Mouse (Mus musculus): ENCODE results near the gene Mamdc4. TPM values are rescaled to one million over a fixed set of nuclear protein-coding genes. Genes with fewer than 3 reads are reported as not detected.
"Not testable (repeated sequence)": the region's sequence is repeated elsewhere in the genome, so short reads cannot be mapped to it uniquely, and the experiment has no call there.

Gene Mamdc4
- polyA plus RNA-seq, 1 experiment from 2014 or later, result 1.8 TPM

DNA sequence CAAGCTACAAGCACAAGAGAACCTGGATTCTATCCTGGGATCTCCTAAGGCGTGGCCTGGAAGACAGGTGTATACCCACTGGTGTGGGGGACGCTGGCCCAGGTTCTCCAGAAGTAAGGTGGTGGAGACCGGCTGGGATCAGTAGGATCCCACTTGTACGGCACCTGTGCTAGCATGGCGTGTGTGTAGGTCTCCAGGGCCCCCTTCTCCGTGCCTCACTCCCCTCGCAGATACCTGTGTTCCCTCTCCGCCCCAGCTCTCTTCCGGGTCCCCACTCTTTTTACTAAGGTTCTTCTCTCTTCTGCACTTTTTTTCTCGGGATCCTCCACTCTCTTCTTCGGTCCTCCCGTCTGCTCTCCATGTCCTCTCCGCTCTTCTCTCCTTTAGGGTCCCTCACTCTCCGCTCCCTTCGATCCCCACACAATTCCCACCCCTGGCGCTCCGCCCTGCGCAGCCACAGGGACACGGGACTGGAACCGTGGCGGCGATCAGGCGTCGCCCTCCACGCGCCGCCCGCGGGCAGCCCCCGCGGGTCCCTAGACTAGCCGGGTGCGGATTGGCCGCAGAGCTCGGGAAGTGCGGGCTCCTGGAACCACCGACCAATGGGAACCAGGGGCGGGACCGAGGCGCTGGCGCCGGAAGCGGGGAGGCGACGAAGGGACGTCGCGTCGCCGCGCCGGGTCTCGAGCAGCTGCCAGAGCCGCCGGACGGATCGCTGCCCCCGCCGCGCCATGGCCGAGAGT, 17.3 kb downstream of the Mamdc4 start, which contains the start of gene Edf1:
Gene Edf1, plus strand, starts transcription at position 627 of the 743 bp plus-strand sequence.
- H3K4me3 ChIP-seq (ENCODE audit: low read length), result peak within 1 kb of the TSS; percentile 96
- peaks cover 22% of the 10 kb centered on the region for H3K4me1 ChIP-seq (ENCODE audit: control insufficient read depth, insufficient read depth, low read depth, low read length)
- WGBS, result under 1% methylated on average over 38 of the region's 61 CpGs
- H3K27ac ChIP-seq (ENCODE audit: low read depth, low read length), result peak within 1 kb of the TSS; percentile 88
- no peaks in the 10 kb centered on the region for H3K27me3 ChIP-seq (replicated peaks; ENCODE audit: control insufficient read depth, insufficient read depth, low read length)
- H3K9me3 ChIP-seq (ENCODE audit: control insufficient read depth, low read length), result no peaks in the 10 kb centered on the region
- peak within 1 kb of the TSS; percentile 97 for H3K4me2 ChIP-seq (ENCODE audit: low read length)
- H3K36me3 ChIP-seq (ENCODE audit: control insufficient read depth, insufficient read depth, low read length), result peaks cover 18% of the 10 kb centered on the region
- peak; percentile 99 for ATAC-seq
- H3K9ac ChIP-seq (ENCODE audit: low read depth, low read length), result peak within 1 kb of the TSS; percentile 98

- H3K4me3 ChIP-seq (ENCODE audit: low read length), result no peak overlapping the region
- ATAC-seq, result no peak
- H3K27ac ChIP-seq (ENCODE audit: low read depth, low read length), result no peak overlapping the region
- 55% methylated on average over 1 of the region's 1 CpGs for WGBS
- no peak overlapping the region for H3K4me2 ChIP-seq (ENCODE audit: low read length)
- H3K27me3 ChIP-seq (replicated peaks; ENCODE audit: control insufficient read depth, insufficient read depth, low read length), result no peaks in the 10 kb centered on the region
- peaks cover 11% of the 10 kb centered on the region for H3K36me3 ChIP-seq (ENCODE audit: control insufficient read depth, insufficient read depth, low read length)
- peaks cover 22% of the 10 kb centered on the region for H3K4me1 ChIP-seq (ENCODE audit: control insufficient read depth, insufficient read depth, low read depth, low read length)
- no peak overlapping the region for H3K9ac ChIP-seq (ENCODE audit: low read depth, low read length)
- H3K9me3 ChIP-seq (ENCODE audit: control insufficient read depth, low read length), result no peaks in the 10 kb centered on the region
These were observed 18.3 kb downstream of the Mamdc4 start for GRCm38 (mm10) chr2:25556296-25556695.

DNA sequence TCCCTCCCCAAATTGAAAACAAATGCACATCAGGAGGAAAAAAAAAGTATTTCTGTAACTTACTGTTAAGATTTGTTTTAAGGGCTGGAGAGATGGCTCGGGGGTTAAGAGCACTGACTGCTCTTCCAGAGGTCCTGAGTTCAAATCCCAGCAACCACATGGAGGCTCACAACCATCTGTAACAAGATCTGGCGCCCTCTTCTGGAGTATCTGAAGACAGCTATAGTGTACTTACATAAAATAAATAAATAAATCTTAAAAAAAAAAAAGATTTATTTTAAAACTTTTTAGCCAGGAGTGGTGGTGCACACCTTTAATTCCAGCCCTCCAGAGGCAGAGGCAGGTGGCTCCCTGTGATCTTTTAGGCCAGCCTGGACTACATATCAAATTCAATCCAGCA, 19.2 kb downstream of the Mamdc4 start:
- WGBS, result 56% methylated on average over 2 of the region's 2 CpGs
- not testable (repeated sequence) for H3K4me3 ChIP-seq (ENCODE audit: low read length); H3K27me3 ChIP-seq (replicated peaks; ENCODE audit: control insufficient read depth, insufficient read depth, low read length); H3K36me3 ChIP-seq (ENCODE audit: control insufficient read depth, insufficient read depth, low read length); H3K9ac ChIP-seq (ENCODE audit: low read depth, low read length); ATAC-seq; H3K4me2 ChIP-seq (ENCODE audit: low read length); H3K9me3 ChIP-seq (ENCODE audit: control insufficient read depth, low read length); H3K27ac ChIP-seq (ENCODE audit: low read depth, low read length)
- H3K4me1 ChIP-seq (ENCODE audit: control insufficient read depth, insufficient read depth, low read depth, low read length), result peaks cover 22% of the 10 kb centered on the region

DNA sequence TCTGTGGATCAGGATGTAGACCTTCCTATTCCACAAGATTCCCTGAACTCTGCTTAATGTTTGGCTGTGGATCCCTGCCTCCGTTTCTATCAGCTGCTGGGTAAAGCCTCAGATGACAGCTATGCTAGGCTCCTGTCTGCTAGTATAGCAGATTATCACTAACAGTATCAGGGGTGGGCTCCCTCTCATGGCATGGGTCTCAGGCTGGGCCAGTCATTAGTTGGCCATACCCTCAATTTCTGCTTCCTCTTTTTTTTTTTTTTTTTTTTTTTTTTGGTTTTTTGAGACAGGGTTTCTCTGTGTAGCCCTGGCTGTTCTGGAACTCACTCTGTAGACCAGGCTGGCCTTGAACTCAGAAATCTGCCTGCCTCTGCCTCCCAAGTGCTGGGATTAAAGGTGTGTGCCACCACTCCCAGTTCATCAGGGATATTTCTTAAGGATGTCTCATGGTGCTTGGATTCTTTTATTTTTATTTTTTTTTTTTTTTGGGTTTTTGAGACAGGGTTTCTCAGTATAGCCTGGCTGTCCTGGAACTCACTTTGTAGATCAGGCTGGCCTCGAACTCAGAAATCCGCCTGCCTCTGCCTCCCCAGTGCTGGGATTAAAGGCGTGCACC, 21.4 kb downstream of the Mamdc4 start:
- not testable (repeated sequence) for H3K9ac ChIP-seq (ENCODE audit: low read depth, low read length); H3K27me3 ChIP-seq (replicated peaks; ENCODE audit: control insufficient read depth, insufficient read depth, low read length); H3K4me2 ChIP-seq (ENCODE audit: low read length); H3K4me1 ChIP-seq (ENCODE audit: control insufficient read depth, insufficient read depth, low read depth, low read length); H3K27ac ChIP-seq (ENCODE audit: low read depth, low read length); ATAC-seq; H3K4me3 ChIP-seq (ENCODE audit: low read length); H3K9me3 ChIP-seq (ENCODE audit: control insufficient read depth, low read length); H3K36me3 ChIP-seq (ENCODE audit: control insufficient read depth, insufficient read depth, low read length)
- 89% methylated on average over 4 of the region's 4 CpGs for WGBS

- peaks cover under 1% of the 10 kb centered on the region; the same call in 1 of the 2 replicates for H3K4me1 ChIP-seq (ENCODE audit: control insufficient read depth, insufficient read depth, low read depth, low read length)
- no peak overlapping the region for H3K27ac ChIP-seq (ENCODE audit: low read depth, low read length)
- H3K9ac ChIP-seq (ENCODE audit: low read depth, low read length), result no peak overlapping the region
- H3K9me3 ChIP-seq (ENCODE audit: control insufficient read depth, low read length), result no peaks in the 10 kb centered on the region
- no peaks in the 10 kb centered on the region for H3K36me3 ChIP-seq (ENCODE audit: control insufficient read depth, insufficient read depth, low read length)
- no peak overlapping the region for H3K4me2 ChIP-seq (ENCODE audit: low read length)
- WGBS, result 26% methylated on average over 5 of the region's 5 CpGs
- no peak overlapping the region for H3K4me3 ChIP-seq (ENCODE audit: low read length)
- ATAC-seq, result no peak
- no peaks in the 10 kb centered on the region for H3K27me3 ChIP-seq (replicated peaks; ENCODE audit: control insufficient read depth, insufficient read depth, low read length)
These were observed 23.5 kb downstream of the Mamdc4 start for GRCm38 (mm10) chr2:25551186-25551585.

DNA sequence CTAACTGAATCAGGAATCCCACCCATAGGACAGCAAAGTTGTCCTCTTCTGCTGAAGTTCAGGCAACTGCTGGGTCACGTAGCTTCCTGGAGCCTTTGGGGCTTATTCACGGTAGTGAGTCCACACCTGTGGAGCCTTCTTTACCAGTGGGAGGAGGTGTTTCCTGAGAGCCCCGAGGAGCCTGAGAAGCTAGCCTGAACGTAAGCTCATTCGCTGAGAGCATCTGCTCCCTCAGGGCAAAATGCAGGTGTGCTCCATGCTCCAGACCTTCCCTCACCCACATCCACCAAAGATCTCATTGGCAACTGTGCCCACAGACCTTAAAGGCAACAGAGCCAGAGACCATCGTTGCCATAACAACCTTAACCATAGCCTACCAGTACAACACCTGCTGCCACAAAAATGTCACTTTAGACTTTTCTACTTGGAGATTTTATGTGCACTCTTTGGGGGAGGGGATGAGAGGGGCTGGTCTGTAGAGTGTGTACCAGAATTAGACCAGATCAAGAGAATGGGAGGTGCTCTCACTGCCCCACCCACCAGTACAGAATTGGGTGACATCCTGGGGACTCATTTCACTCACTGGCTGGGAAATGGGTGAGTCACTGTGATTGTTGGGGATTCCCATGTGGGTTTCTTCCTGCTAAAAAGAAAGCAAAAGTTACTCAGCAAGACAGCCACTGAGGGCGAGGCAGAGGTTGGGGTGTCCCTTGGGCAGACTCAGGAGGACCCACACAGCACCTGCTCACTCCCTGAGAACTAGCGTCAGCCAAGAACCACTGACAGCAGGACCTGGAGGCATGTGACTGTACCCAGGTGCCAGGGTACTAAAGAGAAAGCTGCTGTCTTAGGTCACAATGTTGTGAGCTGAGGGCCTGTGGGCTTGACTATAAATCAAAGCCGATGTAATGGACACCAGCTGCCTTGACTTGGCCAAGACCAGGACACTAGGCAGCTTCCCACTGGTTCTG, 25.3 kb downstream of the Mamdc4 start:
- Histone ChIP-seq H3K9ac (ENCODE audit: low read depth, low read length) (no peak overlapping the region), H3K4me2 (ENCODE audit: low read length) (no peak overlapping the region), H3K27me3 (replicated peaks; ENCODE audit: control insufficient read depth, insufficient read depth, low read length) (no peaks in the 10 kb centered on the region), H3K9me3 (ENCODE audit: control insufficient read depth, low read length) (no peaks in the 10 kb centered on the region), H3K4me1 (ENCODE audit: control insufficient read depth, insufficient read depth, low read depth, low read length) (peaks cover 5% of the 10 kb centered on the region), H3K36me3 (ENCODE audit: control insufficient read depth, insufficient read depth, low read length) (no peaks in the 10 kb centered on the region), H3K4me3 (ENCODE audit: low read length) (no peak overlapping the region), H3K27ac (ENCODE audit: low read depth, low read length) (no peak overlapping the region)
- 78% methylated on average over 9 of the region's 9 CpGs for WGBS
- no peak for ATAC-seq

DNA sequence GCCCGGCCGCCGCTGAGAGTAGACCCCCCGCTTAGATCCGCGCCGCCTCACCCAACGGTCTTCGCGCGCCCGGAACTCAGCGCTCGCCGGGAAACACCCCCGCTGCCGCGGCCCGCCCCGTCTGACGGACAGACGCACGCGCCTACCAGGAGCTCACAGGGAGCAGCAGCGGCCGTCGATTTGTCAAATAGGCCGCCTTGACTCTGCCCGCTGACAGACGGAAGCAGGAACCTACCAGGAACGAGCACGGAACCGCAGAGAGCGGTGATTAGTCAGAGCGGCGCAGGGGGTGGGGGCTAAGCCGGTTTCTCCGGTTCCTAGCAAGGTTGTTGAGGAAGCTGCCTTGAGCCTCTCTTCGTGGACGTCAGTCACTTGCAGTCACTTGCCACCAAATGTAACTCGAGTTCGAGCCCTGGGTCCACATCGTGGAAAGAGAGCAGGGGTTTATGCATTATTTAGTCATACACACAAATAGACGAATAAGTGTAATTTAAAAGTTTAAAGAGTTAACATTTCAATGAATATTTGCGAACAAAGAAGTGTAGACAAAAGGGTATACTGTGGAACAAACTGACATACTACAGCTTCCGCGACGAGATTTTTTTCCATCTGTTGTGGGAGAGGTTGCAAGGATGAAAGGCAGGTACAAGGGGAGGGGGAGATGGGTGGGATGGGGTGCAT, 27.7 kb downstream of the Mamdc4 start, which contains the start of gene Traf2:
Gene Traf2, minus strand, starts transcription at position 130 of the 681 bp plus-strand sequence.
- Histone ChIP-seq H3K4me2 (ENCODE audit: low read length) (peak within 1 kb of the TSS; percentile 62), H3K27me3 (replicated peaks; ENCODE audit: control insufficient read depth, insufficient read depth, low read length) (no peaks in the 10 kb centered on the region), H3K4me3 (ENCODE audit: low read length) (peak within 1 kb of the TSS; percentile 57), H3K27ac (ENCODE audit: low read depth, low read length) (peak within 1 kb of the TSS; percentile 35; the same call in 1 of the 2 replicates), H3K4me1 (ENCODE audit: control insufficient read depth, insufficient read depth, low read depth, low read length) (peaks cover 5% of the 10 kb centered on the region), H3K9ac (ENCODE audit: low read depth, low read length) (peak within 1 kb of the TSS; percentile 74), H3K36me3 (ENCODE audit: control insufficient read depth, insufficient read depth, low read length) (no peaks in the 10 kb centered on the region), H3K9me3 (ENCODE audit: control insufficient read depth, low read length) (no peaks in the 10 kb centered on the region)
- peak; percentile 100 for ATAC-seq
- WGBS, result 3% methylated on average over 44 of the region's 48 CpGs

DNA sequence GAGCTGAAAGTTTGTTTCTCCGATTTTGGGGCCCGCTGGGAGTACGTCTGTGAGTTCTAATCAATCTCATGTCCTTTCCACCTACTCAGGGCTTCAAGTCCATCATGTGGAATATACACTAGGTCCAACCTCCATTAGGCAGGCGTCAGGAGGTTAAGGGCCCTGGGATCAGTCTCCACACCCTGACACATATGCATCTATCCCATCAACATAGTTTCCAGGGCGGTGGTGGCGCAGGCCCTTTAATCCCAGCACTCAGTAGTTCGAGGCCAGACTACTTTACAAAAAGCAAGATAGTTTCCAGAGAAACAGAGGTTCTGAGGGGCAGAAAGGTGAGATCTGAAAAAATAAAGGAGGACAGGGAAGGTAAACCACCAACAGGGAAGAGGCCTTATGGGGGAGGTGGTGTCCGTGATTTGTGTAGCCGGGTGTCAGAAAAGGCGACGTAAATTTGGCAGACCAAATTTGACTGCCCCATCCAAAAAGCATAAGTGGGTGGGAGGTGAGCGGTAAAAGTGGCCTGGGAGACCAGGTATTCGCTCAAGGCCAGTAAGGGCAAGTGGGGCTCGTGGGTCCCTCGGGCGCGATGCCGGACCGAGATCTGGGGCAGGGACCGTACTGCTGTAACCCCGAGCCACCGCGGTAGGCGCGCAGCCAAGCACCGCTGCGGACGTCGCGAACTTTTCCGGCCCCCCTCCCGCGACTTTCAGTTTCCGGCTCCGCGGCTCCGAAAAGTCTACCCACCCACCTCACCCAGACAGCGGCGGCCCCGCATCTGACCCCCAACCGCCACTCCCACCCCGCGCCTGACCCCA, 28.4 kb downstream of the Mamdc4 start:
- Histone ChIP-seq H3K9me3 (ENCODE audit: control insufficient read depth, low read length) (no peaks in the 10 kb centered on the region), H3K4me1 (ENCODE audit: control insufficient read depth, insufficient read depth, low read depth, low read length) (peaks cover 5% of the 10 kb centered on the region), H3K27ac (ENCODE audit: low read depth, low read length) (peak overlapping the region; percentile 35; the same call in 1 of the 2 replicates), H3K9ac (ENCODE audit: low read depth, low read length) (peak overlapping the region; percentile 74), H3K27me3 (replicated peaks; ENCODE audit: control insufficient read depth, insufficient read depth, low read length) (no peaks in the 10 kb centered on the region), H3K36me3 (ENCODE audit: control insufficient read depth, insufficient read depth, low read length) (no peaks in the 10 kb centered on the region), H3K4me3 (ENCODE audit: low read length) (peak overlapping the region; percentile 57), H3K4me2 (ENCODE audit: low read length) (peak overlapping the region; percentile 62)
- peak; percentile 63 for ATAC-seq
- 14% methylated on average over 26 of the region's 43 CpGs for WGBS
